Mouse (Mus musculus): ENCODE measurements around the gene Csrnp1. TPM values are rescaled to one million over a fixed set of nuclear protein-coding genes. Genes with fewer than 3 reads are reported as not detected.

Csrnp1 gene
- total RNA-seq, 2 experiments from 2014 or later: 13.7 TPM

DNA sequence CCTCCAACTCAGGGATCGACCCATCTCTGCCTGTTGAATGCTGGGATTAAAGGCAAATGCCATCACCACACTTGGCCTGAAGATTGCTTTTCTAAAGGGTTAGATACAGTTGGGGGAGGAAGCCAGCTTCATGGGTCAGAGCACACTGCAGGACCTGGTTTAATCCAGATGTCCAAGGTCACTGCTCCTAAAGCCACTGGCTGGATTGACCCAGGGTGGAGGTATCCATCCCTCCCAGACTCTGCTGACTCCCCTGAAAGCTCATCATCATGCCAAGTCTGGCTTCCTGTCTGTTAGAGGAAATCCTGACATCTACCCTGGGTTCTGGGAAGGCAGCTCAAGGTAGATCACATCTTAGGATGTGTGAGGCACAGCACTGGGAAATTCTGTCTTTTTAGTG is 14.3 kb upstream of the Csrnp1 start:
- Histone ChIP-seq H3K27ac (no peak overlapping the region), H3K4me3 (no peak overlapping the region)
- DNase-seq (ENCODE audit: low spot score in 2 of 2): no peak
- no peak for TF ChIP-seq CTCF (conservative IDR thresholded peaks at IDR 0.05)

DNA sequence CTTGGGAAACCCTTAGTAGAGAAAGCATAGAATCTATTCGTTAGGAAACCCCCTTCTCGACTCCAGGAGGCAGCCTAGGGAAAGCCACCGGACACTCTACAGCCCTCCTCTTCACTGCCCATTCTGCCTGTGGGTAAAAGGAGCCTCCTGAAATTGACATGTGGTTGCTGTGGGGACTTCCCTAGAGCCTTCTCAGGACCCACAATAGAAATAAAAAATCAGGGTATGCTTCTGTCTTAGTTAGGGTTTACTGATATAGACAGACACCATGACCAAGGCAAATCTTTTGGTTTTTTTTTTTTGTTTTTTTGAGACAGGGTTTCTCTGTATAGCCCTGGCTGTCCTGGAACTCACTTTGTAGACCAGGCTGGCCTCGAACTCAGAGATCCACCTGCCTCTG is 11.6 kb upstream of the Csrnp1 start:
- no peak overlapping the region for H3K27ac ChIP-seq
- no peak for DNase-seq (ENCODE audit: low spot score in 2 of 2)
- no peak overlapping the region for H3K4me3 ChIP-seq
- no peak for TF ChIP-seq CTCF (conservative IDR thresholded peaks at IDR 0.05)

DNA sequence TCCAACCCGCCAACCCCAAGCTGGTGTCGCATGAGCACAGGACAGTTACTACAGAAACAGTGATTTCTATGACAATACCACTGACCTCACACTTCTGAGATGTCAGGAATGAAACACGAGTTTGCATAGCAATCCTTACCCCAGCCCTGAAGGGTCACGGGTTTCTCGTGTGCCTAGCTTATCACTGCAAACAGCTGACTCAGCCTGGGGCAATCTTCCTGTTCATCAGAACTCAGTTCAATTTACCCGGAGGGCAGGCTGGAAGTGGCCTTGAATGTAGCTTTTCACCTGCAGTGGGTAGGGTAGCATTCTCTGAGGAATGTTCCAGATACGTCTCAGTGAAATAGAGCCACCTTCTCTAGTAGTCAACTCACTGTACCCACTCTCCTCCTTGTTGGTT is 9.7 kb upstream of the Csrnp1 start:
- no peak overlapping the region for H3K4me3 ChIP-seq
- no peak for TF ChIP-seq CTCF (conservative IDR thresholded peaks at IDR 0.05)
- no peak for DNase-seq (ENCODE audit: low spot score in 2 of 2)
- no peak overlapping the region for H3K27ac ChIP-seq

DNA sequence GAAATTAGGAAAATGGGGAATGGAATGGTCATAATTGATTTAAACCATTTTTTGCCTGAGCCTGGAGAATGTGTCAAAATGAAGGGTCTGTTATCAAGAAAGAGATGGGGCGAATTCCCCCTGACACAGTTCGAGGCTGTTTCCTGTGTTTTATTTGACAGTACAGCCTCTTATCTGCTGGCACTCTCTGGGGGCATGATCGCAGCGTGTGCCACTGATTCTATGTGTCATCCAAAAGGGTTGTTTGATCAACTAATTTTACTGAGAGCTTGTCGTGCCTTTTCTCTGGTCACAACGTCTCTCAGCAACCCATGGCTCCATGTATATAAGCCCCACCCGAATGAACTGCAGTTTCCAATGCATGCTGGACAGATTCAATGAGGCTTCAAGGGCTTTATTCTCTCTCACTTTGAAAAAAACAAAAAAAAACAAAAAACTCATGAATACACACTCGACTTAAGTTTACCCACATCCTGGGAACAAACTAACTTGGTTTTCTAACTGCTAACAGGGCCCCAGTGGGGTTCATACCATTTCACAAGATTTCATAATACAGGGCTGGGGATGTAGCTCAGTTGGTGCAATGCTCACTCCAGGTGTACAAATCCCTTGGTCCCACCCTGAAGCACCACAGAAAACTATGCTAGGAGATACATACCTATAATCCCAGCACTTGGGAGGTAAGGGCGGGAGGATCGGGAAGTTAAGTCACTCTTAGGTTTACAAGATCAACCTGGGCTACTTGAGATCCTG is 8.8 kb upstream of the Csrnp1 start:
- TF ChIP-seq CTCF (conservative IDR thresholded peaks at IDR 0.05): no peak
- no peak for DNase-seq (ENCODE audit: low spot score in 2 of 2)
- Histone ChIP-seq H3K4me3 (no peak overlapping the region), H3K27ac (no peak overlapping the region)

DNA sequence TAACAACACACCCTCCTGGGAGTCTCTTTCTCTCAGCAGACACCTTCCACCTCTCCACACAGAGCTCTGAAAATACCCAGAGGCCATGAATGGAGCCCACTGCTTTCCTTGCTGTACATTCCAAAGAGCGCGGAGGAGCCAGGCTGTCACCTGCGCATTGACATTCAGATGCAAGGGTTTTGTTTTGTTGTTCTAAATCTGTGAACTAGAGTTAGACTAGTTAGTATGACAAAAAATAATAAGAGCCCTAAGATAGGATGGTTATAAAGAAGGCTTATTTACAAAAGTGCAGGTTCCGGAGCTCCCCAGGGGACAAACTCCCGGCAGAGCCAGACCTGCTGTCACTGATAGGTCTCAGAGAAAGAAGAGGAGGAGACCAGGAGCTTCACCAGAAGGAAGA is 6.9 kb upstream of the Csrnp1 start:
- Histone ChIP-seq H3K4me3 (no peak overlapping the region), H3K27ac (no peak overlapping the region)
- no peak for DNase-seq (ENCODE audit: low spot score in 2 of 2)
- TF ChIP-seq CTCF (conservative IDR thresholded peaks at IDR 0.05): no peak

DNA sequence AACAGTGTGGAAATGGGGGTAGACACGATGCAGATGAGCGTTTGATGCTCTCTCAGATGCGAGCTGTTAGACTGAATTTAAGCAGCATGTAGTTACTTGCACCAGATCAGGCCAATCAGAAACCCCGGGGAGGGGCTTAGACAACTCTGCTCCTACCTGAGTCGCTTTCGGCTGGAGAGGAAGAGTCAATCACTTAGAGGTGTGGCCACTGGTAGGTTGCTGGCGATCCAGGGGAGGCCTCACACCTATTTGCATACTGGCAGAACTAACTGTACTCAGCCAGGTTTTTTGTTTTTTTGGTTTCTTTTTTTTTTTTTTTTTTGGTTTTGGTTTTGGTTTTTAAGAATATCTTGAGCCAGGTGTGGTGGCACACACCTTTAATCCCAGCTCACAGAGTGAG is 3.8 kb upstream of the Csrnp1 start:
- Histone ChIP-seq H3K27ac (no peak overlapping the region), H3K4me3 (no peak overlapping the region)
- no peak for DNase-seq (ENCODE audit: low spot score in 2 of 2)
- TF ChIP-seq CTCF (conservative IDR thresholded peaks at IDR 0.05): no peak

DNA sequence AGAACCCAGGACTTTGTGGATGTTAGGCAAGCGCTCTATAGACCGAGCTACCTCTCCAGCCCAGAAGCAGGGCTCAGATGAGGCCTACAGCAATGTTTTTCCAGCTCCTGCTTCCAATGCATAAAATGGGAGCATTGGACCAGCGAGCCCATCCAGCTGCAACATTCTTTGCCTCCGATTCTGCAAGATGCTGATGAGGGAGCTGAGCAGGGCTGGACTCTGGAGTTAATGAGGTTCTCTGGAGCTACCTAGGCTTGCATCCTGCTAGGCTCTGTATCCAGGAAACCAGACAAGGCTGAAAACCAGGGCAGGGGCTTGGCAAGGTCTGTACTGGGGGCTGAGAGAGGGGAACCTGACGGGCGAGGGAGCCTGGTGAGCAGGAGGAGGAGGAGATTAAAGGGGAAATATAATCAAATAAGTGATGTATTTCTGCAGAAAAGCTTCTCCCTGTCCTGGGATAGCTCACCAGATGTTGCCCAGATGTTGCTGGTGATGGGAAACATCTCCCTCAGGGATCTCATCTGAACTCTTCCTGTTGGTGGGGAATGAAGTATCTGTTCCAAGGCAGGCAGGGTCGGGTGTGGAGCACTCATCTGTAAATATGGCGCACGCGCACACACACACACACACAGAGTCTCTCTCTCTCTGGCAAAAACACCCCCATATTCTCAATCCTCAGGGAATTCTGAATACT is 1.6 kb upstream of the Csrnp1 start:
- TF ChIP-seq CTCF (conservative IDR thresholded peaks at IDR 0.05): no peak
- H3K4me3 ChIP-seq: no peak overlapping the region
- no peak for DNase-seq (ENCODE audit: low spot score in 2 of 2)
- no peak overlapping the region for H3K27ac ChIP-seq

DNA sequence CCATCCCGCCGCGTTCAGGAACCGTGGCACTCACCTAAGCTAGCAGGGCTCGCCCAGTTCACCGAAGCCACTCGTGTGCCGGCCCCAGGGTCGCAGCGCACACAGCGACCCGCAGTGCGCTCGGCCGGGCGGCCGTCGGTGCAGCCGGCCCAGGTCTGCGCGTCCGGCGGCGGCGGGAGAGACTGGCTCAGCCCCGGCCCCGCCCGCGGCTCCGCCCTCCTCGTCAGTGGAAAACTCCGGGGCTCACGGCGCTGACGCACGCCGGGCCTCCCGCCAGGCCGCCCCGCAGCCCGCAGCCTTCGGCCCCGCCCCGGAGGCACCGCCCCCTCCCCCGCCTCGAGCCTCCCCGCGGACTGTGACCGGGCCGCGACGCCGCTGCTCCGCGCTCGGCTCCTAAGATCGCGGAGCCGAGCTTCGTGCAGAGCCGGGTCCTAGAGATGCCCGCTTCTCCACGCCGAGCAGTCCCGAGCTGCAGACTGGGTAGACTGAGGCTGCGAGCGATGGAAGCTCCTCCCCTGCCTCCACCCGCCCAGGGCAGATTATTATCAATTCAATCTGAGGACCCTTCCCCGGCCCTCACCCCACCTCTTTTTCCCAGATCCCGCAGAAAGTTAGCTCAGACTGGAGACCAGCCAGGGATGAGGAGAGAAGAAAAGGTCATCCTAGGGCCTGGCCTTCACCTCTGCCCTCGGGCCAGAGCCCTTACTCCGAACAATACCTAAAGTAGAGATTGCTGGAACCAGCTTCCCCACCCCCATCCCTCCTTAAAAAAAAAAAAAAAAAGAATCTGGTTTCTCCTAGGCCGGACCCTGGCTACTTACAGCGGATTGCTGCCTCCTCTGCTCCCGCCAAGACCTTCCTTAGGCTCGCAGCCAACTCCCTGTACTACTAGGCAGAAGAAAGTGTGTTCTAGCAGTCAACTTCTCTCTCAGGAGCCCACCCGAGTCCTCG is 598 bp downstream of the Csrnp1 start:
- Histone ChIP-seq H3K4me3 (peak overlapping the region; percentile 80), H3K27ac (peak overlapping the region; percentile 96)
- peak; percentile 86 to 90 for DNase-seq (ENCODE audit: low spot score in 2 of 2)
- TF ChIP-seq CTCF (conservative IDR thresholded peaks at IDR 0.05): no peak

DNA sequence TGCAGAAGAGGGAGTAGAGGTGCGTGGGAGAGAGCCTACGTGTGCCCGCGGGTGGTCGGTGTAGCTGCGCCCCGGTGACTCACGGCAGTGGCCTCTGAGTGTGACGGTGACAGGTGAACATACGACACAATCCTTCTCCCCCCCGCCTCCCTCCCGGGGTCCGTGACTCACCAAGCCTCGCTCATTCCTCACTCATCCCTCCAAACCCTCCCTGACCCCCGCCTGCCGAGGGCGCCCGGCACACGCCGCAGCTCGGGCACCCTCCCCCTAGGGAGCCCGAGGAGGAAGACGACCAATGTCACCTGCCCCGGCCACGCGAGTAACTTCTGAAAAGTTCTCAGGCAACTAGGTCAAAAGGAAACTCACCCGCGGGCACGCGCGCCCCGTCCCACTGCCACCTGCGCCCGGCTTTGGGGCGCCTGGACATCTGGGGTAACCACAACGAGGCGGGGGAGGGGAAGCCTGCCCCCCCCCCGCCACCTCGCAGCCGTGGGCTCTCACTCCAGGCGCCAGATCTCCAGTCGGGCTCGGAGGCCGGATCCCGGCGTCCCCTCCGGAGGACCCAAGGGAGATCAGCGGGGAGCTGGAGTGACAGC is 1.4 kb downstream of the Csrnp1 start:
- TF ChIP-seq CTCF (conservative IDR thresholded peaks at IDR 0.05): no peak
- Histone ChIP-seq H3K4me3 (peak overlapping the region; percentile 80), H3K27ac (peak overlapping the region; percentile 96)
- no peak for DNase-seq (ENCODE audit: low spot score in 2 of 2)

DNA sequence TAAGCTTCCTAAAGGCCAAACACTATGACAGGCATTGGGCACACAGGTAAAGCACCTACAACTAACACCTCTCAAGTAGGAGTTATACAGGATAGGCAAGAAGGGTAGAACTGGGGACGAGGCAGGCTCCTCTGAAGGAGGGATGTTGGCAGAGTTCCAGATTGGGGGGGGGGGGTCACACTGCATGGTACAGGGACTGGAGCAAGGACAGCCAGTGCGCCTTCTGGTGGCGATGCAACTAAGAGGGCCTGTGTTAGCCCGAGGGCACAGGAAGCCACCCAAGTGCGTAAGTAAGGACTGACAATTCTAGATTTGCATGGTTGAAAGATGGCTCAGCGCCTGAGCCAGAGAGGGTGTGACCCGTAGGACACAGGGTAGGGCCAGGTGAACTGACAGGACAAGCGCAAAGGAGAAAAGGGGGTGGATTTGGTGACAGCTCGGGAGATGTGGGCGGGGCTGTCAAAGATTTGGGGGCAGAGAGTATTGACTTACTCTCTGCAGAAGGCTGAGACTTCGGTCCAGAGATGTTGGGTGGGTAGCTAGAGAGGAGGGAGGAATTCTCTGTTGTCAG is 2.1 kb downstream of the Csrnp1 start:
- peak; percentile 62 for TF ChIP-seq CTCF (conservative IDR thresholded peaks at IDR 0.05)
- DNase-seq (ENCODE audit: low spot score in 2 of 2): no peak
- H3K4me3 ChIP-seq: peak overlapping the region; percentile 80
- H3K27ac ChIP-seq: peak overlapping the region; percentile 96

DNA sequence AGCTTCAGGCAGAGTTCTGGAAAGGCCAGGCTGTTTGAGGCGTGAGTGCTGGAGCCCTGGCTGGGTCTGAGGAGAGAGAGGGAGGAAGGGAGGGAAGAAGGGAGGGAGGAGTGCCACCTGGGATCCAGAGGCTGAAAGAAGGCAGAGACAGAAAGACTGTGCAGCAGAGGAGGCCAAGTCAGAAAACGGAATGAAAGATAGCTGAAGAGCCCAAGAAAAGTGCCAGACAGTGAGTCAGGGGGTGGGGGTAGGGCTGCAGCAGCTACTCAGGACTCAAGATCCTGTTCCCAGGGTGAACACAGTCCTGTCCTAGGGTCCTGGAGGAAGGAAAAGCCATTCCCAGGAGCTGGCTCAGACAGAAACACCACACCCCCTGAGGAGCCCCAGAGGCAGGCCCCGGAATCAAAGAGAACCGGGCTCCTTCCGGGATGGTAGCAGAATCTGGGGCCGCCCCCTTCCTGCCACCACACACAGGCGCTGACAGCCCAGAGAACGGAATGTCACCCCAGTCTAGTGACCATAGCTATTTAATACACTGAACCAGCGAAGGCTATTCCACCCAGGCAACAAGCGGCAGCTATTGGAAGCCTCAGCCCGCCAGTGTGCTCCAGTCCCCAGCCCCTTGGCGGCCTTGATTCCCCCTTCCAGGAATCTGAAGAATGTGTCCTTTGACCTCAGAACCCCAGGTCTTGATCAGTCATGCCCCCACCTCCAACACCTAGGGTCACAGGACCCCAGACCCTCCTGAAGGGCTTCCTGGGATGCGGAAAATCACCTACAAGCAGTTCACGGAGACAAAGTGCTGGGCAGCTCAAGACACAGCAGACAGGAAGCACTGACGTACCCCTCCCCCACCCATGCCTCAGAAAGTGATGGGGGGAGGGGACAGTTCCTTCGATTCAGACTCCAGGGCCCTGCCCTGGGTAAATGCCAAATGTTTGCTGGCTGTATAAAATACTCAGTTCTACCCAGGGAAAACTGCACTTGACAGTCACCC is 3.0 kb downstream of the Csrnp1 start:
- Histone ChIP-seq H3K4me3 (peak overlapping the region; percentile 80), H3K27ac (peak overlapping the region; percentile 96)
- TF ChIP-seq CTCF (conservative IDR thresholded peaks at IDR 0.05): peak; percentile 21; the same call in 1 of the 2 replicates
- DNase-seq (ENCODE audit: low spot score in 2 of 2): no peak
